Mouse (Mus musculus) neutrophil, adult 5-6 weeks (primary cell): ENCODE measurements around the gene Gsto2. TPM values are rescaled to one million over a fixed set of nuclear protein-coding genes. Genes with fewer than 3 reads are reported as not detected.
"Not testable (repeated sequence)": the region's sequence is repeated elsewhere in the genome, so short reads cannot be mapped to it uniquely, and the experiment has no call there.

ENCODE experiments used
- ATAC-seq: fragments of 151-379, 151-347 bp; 2 replicates; pipeline ENCODE4 v1.8.0; 2017; ENCODE audit warnings: mild to moderate bottlenecking, moderate TSS enrichment; ENCODE audit not compliant: insufficient number of reproducible peaks, poor library complexity, low FRiP score, severe bottlenecking; ENCODE audit errors: extremely low read depth
- total RNA-seq: library from RNA; stranded (forward); fragments of 200-1000 nt; gene quantifications from 2 replicates; pipeline ENCODE4 v1.2.3, GENCODE M21; 2017

Gsto2 gene
- total RNA-seq, result 1.9 TPM in 1 of 2 replicates, not detected in the other

DNA sequence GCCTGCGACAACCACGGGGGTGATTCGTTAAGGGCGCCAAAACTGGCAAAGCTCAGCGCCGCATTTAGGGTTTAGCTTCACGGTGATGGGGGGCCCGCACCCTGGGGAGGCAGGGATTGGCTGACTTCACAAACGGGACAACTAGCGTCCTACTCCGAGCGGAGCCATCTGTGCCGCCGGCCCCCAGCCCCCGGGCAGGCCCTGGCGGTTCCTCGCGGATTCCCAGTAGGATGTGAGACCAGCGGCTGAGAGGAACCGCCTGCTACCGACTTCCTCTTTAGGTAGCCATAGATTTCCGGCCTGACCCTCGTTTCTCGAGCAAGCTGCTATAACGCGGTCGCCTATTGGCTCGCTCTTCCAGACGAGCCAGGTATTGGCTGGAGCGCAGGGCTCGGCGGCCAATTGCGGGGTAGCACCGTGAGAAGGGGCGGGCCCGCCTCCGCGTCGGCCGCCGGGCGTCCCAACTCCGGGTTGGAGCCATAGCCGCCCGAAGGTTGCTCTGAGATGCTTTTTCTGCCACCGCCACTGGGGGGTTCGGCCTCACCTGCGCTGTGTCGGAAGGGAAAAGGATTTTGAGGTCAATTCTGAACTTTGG is at the start of gene Gsto2:
Gsto2 (plus strand) TSS at position 182 of the 595 bp plus-strand sequence.
- peak; percentile 99 for ATAC-seq

DNA sequence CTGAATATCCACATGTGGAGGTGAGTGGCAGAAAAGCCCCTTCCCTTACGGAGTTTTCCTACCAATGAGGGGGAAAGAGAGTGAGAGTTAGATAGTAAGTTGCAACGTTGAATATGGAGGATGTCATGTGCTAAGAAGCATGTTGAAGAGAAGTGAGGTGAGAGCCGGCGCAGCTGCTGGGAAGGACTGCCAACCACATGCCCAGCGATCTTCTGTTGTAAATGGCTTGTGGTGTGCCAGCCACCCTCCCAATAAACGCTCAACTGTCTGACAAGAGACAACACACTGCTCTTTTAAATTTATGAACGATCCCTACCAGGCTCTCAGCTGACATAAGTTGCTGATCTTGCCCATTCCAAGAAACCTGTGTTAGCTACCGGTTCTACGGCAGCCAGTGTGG is 47.6 kb upstream of the Gsto2 start:
- no peak for ATAC-seq

DNA sequence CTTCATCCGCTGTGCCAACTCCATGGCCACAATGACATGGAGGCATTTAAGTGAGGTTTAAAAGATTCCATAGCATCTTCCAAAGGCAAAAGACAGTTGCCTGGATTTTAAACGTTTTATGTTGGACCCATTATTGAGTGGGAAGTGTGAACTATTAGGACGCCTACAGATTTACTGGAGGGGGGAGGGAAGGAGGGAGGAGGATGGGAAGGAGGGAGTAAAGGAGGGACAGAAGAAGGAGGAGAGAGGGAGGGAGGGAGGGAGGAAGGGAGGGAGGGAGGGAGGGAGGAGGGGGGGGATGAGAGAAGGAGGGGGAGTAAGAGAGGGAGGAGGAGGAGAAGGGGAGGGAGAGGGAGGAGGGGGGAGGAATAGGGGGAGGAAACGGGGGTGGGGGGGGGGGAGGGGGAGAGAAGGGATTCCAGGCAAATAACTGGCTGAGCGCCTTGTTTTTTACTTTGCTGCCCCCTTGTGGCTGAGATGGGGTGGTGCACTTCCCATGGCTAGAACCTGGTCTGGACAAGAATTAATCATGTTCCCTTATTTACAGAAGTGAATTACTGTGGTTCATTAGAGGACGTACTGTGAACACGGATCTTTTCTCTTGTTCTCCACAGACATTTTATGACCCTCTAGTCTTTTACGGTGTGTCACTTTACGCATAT is 44.4 kb upstream of the Gsto2 start:
- peak; percentile 53; the same call in 1 of the 2 replicates for ATAC-seq

DNA sequence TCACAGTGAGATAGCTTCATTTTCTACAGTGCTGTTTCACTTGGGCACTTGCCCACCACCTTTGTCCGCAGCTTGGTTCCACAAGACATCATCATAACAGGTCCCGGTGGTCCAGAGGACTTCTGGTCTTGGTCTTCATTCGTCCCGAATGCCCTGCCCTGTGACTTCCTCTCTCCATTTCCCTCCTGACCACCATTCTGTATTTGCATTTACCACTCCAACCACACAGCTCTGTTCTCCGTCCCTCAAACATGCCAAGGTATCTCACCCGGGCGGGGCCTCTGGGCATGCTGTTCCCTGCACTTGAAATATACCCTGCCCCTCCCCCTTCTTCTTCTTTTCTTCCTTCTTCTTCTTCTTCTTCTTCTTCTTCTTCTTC is 43.9 kb upstream of the Gsto2 start:
- ATAC-seq, result no peak

DNA sequence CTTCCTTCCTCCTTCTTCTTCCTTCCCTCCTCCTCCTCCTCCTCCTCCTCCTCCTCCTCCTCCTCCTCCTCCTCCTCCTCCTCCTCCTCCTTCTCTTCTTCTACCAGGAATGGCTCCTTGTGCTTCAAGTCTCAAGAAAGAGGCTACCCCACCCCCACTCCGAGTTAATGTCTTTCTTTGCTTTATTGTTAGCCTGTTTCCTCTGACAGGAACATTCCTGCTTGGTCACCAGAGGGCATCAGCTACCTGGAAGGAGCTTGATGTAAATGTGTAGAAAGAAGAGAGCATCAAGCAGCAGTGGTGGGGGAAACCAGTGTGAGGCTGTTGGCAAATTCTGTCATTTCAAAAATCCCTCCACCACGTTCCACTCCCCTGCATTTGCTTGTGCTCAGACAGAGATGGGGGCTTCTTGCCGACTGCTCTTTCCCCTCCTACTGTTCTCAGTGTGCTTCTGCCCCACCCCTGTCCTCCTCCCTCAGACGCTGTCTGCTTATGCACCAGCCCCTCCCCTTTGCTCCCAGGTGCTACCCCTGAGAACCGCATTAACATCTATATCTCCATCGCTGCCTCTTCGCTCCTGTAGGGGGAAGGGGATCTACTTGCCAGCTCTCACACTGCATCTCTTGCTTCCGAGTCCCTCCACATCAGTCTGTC is 43.1 kb upstream of the Gsto2 start:
- ATAC-seq, result no peak

DNA sequence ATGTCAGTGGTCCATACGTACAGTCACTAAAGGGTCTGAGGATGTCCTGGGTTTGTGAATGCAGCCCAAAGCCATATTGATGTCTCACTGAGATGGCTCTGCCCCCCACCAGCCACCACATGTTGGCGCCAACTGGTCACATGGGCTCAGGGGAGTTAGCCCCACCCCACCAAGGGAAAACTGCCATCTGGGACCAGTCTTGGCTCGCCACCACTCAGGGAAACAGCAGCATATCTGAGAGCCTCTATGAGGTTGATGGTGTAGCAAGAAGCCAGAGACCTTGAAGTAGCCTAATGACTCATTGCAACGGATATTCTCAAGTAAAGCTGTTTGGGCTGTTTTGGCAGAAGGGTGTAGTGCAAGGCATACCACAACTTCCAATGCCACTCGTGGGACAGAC is 41.3 kb upstream of the Gsto2 start:
- no peak for ATAC-seq

DNA sequence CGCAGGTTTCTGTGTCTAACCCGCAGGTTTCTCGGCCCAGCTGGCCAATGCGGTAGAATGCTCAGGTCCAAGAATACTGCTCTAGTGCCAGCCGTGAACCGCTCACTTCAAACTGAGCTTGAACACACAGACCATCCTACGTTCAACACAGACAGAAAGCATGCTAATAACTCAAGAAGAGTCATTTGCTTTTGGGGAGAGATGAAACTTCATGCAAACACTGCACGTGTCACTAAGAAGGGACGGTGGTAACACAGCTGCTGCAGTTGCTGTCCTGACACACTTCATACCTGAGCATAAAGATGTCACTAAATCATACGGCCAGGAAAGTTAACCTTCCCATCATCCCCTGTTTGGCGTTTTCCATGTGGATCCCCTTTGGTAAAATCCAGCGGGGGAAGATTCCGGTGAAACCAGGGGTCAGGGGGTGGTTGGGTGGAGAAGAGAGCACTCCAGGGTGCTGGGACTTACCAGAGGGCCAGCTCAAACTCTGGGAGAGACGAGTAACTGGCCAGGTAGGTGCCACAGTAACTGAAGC is 35.4 kb upstream of the Gsto2 start:
- ATAC-seq, result no peak

DNA sequence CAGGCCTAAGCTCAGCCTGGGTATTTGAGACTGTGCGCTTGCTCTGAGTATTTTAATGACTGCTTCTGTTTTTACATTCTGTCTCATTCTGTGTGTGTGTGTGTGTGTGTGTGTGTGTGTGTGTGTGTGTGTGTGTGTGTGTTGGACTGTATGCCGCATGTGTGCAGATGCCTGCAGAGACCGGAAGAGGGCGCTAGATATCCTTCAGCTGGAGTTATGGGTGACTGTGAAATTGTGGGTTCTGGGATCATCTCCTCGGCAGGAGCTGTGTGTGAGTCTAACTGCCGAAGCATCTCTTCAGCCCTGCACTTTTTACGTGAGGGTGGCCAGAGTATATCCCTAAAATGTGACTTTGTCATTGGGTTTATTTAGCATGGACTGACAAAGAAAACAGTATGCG is 34.2 kb upstream of the Gsto2 start:
- ATAC-seq, result no peak

DNA sequence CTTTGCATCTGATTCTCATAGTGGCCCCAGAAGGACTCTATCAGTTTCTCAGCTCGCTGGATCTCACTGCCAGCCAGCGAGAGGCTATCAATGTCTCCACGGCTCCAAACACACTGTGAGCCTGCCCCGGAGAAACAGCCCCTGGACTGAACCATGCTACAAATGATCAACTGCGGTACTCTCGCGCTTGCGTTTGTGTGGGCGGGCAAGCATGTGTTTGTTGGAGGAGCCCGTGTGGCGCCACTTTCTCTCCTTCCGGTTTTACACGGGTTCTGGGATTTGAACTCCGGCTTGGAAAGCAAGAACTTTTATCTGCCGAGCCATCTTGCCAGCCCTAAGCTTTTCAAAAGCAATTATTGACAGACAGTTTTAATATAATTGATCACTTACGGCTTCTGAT is 33.0 kb upstream of the Gsto2 start:
- ATAC-seq, result no peak

DNA sequence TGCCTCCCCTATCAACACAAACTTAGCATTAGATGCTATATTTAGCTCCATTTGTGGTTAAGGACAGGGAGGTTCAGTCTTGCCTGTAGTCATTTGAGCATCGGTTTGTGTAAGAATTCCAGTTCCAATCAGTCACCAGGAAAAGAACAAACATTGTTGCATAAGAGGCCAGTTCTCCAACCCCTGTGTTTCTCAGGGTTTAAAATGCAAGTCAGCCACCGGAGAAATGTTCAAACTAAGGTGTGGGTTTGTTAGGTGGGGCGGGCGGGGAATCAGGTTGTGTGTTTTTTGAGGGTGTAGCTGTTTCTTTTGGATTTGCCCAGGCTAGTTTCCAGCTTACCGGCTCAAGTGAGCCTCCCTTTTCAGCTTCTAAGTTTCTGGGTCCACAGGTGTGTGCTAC is 30.7 kb upstream of the Gsto2 start:
- ATAC-seq, result no peak

DNA sequence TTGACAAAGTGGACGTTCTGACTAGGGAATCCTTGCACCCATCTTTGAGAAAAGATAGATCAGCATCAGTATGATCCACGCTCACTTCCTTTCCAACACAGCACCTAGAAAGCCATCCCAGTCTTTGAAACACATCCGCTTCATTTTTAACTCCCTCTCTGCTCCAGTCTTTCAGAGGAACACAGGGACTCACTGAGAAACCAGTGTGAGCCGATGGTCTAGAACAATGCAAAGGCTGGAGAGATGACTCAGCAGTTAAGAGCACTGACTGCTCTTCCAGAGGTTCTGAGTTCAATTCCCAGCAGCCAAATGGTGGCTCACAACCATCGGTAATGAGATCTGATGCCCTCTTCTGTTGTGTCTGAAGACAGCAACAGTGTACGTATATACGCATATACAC is 29.6 kb upstream of the Gsto2 start:
- no peak for ATAC-seq

DNA sequence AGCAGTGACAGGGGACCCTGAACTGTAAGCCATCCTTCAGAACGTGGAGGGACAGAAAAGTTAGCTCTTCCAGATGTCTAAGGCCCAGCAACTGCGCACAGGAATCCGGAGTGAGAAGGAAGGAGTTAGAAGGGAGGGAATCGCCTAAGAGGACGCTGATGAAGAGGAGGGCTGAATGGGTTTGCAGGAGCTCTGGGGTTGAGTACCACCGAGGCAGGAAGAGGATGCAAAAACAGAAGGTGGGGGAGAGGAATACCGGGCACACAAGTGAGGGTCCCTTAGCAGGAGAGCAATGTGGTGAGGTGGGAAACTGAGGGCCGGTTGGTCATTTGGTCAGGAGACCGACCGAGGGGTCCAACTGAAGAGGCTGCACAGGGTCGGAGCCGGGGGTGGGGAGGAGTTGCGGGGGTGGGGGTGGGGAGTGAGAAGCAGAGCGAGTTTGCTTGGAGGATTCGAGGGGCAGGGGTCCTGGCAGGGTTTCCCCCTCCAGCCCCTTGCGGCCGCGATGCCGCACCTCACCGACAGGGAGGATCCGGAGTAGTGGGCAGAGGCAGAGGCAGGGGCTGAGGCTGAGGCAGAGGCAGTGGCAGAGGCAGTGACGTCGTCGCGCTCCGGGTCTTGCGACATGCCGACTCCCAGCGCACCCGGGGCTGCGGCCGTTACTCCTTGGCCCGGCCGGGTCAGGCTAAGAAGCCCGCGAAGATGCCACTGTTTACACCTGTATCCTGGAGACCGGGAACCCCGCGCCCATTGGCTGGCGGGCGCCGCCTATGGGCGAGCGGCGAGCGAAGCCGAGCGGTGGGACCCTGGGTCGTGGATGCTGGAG is 28.4 kb upstream of the Gsto2 start:
- 0 out of 2 replicates have a peak, but pooled peaks have one; percentile 9 for ATAC-seq

DNA sequence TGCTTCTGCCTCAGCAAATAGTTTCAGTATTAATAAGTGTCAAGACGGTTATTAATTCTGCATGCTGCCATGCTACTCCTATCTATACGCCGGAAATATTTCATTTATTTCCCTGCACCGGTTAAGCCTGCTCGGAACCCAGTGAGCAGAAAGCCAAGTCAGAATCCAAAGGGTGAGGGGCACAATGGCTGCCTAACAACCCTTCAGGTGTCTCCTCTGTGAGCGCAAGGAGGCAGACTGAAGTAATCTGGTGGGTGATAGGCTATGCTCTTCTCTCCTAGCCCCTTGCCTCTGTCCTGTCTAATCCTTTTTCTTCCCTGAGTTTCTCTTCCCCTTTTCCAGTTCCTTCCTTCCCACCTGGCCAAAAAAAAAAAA is 27.8 kb upstream of the Gsto2 start:
- ATAC-seq, result no peak

DNA sequence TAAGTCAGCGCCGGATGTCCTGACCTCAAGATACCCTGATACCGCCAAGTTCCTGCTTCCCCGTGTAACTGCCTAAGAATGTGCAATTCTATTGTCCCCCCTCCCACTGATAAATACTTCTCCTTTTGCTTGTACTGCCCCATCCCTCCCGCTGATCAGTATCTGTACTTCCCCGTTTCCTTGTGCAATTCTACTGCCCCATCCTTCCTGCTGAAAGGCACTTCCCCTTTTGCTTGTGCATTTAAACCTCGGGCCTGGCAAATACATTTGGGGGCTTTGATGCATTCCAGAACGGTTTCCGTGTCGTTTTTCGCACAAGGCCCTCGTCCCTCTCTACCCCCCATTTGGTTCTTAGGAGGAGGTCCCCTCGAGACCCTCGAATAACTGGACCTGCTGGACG is 24.1 kb upstream of the Gsto2 start:
- ATAC-seq, result not testable (repeated sequence)

DNA sequence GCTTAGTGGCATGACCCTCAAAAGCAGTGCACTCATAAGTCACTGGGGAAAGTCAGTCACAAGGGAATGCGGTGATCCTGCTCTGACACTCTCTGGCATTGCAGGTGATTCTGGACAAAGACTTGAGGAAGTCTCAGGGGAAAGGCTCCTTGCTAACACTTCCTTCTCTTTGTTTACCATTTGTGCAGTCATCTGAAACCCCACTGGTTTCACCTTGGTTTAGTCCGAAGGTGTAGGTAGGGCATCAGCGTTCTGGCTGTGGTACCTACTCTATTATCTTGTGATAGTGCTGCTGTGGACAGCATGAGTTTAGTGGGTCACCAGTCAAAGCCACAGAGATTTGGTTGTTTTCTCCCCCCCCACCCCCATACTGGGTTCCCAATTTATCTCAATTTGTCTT is 15.6 kb upstream of the Gsto2 start:
- ATAC-seq, result no peak

DNA sequence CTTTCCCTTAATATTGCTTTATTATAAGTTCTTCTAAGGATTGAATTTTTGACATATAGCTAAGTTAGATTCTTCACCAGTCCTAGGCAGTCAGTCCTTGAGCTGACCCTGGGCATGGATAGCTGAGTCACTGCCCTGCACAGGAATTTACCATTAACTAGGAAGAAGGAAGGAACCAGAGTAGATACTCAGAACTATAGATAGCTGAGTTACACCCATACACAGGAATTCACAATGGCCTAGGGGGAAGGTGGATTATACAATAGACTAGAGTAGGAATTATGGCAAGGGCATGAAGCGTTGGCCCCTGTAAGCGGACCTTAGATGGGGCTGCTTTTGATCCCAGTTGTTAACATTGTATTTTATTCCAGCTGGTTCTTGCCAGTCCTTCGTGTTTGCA is 13.2 kb upstream of the Gsto2 start:
- ATAC-seq, result not testable (repeated sequence)

DNA sequence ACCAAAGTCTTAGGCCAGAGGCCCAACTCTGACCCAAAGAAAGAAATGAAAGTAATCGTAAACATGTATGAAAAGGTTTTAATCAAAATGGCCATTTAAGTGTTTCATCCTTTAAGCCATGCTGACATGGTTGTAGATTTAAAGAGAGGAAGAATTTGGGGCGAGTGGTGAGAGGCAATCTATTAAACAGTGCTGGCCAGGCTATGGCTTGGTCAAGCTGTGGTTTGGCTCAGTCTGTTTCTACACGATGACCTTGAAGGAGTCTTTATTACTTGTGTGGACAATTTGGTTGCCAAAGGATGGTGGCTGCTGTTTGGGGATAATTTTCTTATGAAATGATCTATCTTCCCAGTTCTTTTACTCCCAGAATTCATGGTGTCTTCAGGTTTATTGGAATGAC is 12.3 kb upstream of the Gsto2 start:
- no peak for ATAC-seq

DNA sequence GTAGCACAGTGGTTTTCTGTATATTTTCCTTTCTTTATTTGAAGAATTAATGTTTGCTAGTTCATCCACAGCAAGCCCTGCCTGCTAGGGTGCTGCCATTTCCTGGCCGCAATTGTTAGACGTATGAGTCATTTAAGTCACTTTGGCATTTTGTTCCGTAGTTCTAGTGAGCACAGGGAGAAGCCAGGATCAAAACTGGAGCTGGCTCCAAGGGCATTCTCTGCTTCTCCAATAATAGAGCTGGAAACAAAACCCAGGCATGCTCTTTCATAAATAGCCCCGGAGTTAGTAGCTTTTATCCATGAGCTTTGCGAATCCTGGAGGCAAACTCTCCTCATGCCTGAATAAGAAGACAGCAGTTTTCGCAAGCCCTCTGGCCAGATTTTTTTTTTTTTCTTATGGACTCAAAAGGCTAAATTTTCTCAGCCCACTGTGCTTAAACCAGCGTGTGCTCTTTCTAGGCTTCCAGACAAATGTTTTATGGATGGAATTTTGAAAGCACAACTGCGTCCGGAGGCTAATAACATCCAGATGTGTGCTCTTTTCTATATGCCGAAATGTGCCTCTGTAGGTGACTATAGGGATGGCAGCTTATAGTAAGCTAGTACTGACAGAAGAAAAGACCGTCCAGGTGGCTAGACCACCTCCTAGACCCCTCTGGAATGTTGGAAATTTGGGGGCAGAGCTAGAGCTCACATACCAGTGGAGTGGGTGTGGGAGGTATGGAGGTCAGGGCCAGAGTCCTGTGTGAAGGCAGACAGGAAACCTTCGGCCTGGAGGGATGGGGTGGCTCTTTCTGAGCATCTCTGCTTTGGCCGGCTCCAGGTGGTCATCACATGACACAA is 11.2 kb upstream of the Gsto2 start:
- no peak for ATAC-seq
